Mouse (Mus musculus) layer of hippocampus, postnatal 14 days (tissue): ENCODE measurements at regions not wholly inside any gene's neighbourhood (a gene's known extent, or its start where the extent isn't known, plus 50 kb on each side); places are given as distances from the start of the nearest gene placed in this dataset.

Experiments
- DNase-seq, 2 experiments: peaks; one replicate each; pipeline ENCODE4 v3.0.0; 2021 to 2022; ENCODE audit warnings: low spot score in 2 of 2, mixed read lengths in 1 of 2

DNA sequence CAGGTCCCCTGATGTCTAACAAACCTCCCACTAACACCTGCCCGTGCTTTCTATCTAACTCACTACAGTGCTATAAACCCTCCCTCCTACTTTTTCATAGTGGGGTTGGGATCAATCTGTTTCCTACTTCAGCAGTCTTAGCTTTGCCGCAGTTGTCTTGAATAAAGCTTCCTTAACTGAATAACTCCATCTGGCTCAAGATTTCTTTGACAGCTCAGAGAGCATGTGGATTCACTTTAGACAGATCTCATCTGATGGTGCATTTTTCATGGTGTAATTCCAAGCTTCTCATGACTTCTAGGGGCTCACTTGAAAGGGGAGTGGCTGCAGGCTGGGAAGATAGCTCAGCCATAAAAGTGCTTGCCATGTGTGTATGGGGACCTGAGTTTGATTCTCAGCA lies 313.2 kb upstream of the Dpyd start:
- DNase-seq, result peak; percentile 3 to 39

DNA sequence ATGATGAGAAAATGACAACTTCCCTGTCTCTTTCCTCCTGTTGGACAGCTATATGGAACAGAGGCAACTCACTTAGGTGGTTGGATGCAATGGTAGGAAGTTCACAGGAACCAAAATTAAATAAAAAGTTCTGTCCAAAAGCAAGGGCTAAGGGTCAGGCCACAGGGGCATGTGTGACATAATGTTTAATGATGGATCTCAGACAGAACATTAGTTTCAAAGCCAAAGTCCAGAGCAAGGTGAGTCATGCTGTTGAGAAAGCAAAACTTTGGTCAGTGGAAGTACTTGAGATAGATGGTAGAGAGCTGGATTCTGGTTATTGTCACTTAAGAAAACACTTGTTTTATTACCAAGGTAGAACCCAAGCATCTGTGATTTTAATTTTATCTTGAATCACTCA lies 286.0 kb upstream of the Dpyd start:
- no peak for DNase-seq

DNA sequence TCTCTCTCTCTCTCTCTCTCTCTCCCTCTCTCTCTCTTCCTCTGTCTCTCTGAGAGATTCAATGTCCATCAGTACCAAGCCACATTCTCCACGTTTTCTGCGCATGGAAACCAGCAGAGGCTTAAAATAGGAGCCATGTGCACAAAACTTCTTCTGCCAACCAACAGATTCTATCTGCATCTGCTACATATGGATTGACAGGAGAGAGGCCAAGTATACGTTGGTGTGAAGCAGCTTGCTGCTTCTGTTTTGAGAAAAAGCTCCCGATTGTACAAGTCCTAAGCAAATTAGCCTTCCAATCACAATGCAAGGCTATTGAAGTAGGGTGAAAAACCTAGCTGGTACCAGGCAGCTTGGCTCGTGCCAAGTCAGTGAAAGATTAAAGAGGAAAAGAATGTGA lies 283.7 kb upstream of the Dpyd start:
- peak; percentile 8 to 26 for DNase-seq

DNA sequence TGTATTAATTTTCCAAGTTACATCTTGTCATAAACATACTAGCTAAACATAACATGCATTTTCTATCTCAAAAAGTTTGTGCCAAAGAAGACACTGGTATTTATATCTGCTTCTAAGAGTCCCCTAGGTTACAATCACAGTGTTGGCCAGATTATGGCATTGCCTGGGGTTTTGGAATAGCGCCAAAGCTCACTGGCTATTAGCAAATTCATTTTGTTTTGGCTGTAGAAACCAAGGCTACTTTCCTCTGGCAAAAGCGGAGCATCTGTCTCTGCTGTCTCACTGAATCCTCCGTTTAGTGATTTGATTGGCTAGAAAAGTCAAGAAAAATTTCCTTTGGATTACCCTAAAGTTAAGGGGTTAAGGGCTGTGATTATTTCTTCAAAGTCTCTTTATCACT lies 275.0 kb upstream of the Dpyd start:
- no peak for DNase-seq

DNA sequence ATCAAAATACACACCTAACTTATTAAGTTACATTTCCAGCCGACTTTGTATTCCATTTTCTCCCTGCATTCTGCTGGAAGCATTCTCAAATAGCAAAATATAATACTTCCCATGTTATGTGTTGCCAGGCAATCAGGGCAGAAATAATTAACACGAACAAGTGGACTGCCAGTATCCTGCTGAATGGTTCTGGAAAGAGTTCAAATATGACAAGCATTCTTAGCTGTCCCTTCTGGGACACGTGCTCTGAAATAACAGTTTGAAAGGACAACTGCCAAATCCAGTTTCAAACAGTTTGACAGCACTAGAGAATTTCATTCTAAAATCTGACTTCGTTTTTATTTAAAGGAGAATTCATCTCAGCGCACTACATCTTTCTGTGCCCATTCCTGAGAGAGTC lies 236.8 kb upstream of the Dpyd start:
- DNase-seq, result peak; percentile 4 to 71

DNA sequence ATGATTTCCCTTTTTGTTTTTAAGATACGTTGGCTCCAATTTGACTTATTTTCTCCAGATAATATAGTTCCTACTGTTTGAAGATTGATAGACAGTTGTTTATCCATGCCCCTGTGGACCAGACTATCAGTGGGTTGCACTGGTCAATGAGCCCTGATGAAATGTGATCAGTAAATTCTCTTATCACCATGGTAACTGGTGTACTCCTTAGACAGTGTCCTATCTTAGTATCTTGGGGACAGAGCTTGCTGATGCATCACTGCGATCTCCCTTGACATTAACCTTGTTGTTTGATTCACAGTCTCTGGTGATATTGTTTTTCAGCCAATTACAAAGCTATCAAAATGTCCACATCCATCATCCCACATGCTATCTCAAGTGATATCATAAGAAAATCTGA lies 233.7 kb upstream of the Dpyd start:
- DNase-seq, result no peak

DNA sequence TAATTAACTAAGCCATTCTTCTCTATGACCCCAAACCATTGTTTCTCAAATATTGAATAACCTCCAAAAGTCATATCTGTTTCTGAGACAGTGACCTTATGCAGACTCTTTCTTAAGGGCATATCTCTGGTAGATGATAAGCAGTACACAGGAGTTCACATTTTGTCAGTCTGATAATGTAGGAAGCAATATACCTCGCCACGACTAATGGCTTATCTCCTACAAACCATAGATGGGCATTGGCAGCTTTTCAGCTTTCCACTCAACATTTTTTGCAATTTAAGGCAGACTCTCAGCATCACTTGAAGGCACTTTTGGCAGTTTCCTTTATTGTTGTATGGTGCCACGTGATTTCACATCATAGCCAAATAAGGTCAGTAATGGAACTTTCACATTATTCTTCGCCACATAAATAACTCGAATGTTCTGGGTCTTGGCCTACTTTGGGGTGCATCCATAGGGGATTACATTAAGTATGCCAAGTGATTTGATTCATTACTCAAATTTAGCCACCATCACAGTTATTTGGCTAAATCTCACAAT lies 232.7 kb upstream of the Dpyd start:
- no peak for DNase-seq

DNA sequence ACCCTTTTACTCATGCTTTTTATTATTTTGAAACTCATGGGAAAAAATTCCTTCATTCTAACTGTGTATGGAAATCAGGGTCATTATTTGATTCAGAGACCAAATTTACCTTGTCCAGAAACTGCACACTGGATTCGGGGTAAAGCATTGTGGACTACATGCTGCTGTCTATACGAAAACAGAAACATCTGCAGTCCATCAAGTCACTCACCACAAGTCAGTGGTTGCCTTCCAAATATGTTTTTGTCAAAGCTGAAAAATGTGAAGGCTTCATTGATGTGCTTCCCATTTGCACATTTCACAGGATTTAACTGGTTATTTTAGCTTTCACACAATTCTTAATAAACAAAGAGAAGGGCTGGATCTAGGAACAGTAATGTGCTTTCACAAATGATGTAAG lies 230.4 kb upstream of the Dpyd start:
- no peak for DNase-seq

DNA sequence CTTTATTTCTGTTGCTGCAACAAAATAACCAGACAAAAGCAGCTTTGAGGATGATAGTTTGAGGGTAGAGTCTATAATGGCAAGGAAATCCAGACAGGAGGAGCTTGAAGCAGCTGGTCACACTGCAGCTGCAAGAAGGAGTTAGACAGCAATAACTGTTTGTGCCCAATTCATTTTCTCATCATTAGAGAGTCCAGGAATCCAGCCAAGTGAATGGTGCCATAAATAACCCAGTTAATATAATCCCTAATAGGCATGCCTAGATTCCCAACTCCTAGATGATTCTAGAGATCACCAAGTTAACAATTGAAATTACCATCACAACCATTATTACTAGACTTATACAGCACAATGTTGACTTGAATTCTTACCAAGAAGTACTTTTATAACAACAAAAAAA lies 223.2 kb upstream of the Dpyd start:
- DNase-seq, result no peak

DNA sequence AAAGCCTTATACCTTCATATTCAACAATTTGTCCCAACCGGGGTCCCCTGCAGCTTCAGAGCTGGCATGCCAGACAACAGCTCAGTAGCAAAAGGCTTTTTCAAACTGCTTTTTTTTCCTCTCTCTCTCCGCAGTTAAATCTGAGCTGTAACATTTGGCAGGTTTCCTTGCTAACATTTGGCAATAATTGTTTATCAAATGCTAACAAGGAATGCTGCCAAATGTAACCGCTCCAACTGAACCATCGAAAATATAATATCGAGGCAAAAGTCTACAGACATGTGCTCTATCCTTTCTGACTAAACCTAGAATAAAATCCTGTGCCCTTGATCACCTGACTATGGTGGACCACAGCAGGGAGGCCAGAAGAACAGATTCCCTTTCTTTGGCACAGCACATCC lies 200.2 kb upstream of the Dpyd start:
- DNase-seq, result peak; percentile 36 to 85
